Mouse (Mus musculus) left cerebral cortex, adult 11 months (tissue): ENCODE measurements at regions not wholly inside any gene's neighbourhood (a gene's known extent, or its start where the extent isn't known, plus 50 kb on each side); places are given as distances from the start of the nearest gene placed in this dataset.

Source experiments
- DNase-seq: peaks from one replicate; pipeline ENCODE4 v3.0.0; 2022; ENCODE audit warnings: low spot score

DNA sequence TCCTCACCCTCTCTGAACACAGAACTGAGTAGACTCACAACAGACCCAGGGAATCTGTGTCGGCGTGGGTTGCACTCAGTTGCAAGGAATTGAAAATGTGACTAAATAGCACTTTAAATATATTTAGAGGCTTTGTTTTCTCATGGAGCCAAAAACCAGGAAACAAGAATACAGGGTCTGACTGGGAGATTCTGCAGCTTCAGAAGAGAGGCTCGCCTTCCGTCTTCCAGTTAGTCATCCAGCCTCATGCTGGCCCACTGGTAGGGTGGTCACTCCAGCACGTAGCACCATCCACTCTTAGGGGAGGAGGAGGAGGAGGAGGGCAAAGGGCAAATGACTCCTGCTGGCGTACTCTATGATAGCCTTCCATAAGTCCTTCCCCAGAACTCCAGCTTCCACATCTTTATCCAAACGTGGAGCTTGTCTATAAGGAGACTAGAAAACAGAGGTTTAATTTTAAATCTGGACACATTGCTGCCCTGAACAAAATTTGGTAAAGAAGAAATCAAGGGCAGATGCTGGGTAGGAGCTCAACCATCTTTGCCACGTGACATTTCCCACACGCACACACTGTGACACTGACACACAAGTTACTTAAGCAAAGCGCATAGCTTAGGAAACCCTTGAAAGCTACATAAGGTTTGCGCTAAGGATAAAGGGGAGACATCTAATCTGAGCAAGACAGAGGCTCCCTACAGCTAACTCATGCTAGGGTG is 60.8 kb downstream of the Mis18a start:
- DNase-seq, result peak; percentile 18

DNA sequence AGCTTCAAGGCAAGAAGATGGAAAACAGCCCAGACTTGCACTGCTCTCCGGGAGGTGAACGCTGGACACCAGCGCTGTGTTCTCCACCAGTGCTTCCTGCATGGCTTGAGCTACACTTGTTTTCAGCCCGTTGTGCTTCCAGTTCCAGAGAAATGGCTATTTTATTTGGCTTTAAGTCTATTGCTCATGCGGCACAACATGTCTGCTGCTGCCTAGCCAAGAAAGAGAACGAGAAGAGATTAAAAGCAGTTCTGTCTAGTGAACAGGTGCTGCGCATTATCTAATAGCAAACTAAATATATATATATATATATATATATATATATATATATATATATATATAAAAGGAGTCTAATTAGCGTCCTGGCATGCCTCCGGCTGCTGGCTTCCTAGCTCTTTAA is 63.1 kb downstream of the Mis18a start:
- no peak for DNase-seq

DNA sequence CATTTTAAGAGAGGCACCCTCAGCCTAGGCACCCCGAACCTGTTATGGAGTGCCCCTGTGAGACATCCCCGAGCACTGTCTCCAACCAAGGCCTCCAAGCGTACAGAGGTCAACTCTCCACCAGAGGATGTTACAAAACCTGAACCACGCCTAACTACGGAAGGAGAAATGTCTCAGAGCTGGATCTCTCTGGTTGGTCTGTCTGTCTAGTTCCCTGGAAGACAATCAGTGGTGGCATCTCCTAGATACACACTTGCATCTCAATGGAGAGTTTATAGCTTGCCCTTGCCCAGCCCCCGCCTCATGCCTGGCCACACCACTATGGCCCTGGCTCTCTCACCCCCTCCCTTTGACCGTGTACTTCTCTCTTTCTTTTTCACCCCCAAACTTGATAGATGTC is 69.2 kb downstream of the Mis18a start:
- no peak for DNase-seq

DNA sequence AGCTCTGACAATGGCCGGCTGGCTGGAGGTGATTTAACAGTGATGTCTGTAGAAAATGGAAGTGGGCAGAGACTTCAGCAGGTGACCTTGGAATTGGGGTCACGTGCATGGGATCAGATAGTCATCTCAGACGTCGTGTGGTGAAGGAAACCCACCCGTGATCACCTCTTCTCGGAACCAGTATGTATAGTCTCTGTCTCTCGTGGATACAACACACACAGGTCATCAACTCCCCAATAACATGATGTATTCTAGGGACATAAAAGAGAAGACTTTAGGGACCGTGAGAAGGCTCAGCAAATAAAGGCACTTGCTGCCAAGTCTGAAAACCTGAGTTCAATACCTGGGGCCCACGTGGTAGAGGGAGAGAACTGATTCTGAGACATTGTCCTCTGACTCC is 70.2 kb downstream of the Mis18a start:
- no peak for DNase-seq

DNA sequence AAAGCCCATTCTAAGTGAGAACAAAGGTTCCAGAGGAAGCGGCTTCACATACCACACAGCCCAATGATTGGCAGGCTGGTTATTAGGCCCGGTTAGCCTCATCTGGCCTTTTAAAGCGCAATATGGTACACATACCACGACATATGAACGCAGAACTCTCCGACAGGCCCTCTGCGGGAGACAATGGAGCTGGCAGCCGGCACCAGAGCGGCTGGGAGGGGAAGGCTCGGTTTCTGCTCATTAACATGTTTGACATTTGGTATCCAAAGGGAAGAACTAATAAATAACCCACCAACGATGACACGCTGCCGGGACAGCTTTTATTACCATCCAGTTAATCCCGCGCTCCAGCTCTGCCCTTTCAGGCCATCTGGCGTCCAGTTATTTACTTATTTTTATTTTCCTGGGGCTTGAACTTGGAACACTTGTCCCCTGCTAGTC is 70.6 kb downstream of the Mis18a start:
- DNase-seq, result no peak

GRCm38 (mm10) chr16:90654853-90655252 is 72.4 kb downstream of the Mis18a start:
- no peak for DNase-seq

- DNase-seq, result no peak
Measured at GRCm38 (mm10) chr16:90652821-90653220, 74.4 kb downstream of the Mis18a start.

GRCm38 (mm10) chr16:90648161-90648560 is 79.0 kb downstream of the Mis18a start:
- no peak for DNase-seq

- DNase-seq, result no peak
Measured at GRCm38 (mm10) chr16:90642671-90643070, 84.5 kb downstream of the Mis18a start.

GRCm38 (mm10) chr16:90635216-90635615 is 92.0 kb downstream of the Mis18a start:
- no peak for DNase-seq

- no peak for DNase-seq
Measured at GRCm38 (mm10) chr16:90629976-90630375, 97.2 kb downstream of the Mis18a start.

DNA sequence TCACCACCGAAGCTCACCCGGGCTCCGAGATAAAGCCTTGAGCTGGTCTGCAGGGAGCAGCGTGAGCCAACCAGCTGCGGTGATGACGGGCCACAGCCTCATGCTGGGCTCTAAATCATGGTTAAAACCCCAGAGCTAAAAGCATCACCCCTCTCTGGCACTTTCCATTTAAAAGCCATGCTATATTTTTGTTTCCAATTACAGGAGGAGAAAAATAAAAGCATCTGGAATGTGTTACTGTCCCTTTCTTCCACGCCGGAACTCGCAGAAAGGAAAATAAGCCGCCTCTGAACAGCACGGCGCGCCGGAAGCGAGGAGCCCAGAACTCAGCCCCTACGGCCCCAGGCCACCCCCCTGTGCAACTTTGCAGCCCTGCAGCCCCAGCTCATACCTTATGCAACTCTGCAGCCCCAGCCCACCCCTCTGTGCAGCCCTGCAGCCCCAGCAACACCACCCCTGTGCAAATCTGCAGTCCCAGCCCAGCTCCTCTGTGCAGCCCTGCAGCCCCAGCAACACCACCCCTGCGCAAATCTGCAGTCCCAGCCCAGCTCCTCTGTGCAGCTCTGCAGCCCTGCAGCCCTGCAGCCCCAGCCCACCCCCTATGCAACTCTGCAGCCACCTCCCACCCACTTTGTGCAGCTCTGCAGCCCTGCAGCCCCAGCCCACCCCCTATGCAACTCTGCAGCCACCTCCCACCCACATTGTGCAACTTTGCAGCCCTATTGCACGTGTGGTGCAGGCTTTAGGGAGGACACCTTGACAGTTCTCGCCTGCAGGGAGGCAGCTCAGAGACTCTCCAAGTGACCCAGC is 97.9 kb downstream of the Mis18a start:
- no peak for DNase-seq

- no peak for DNase-seq
Measured at GRCm38 (mm10) chr16:90628605-90629120, 98.5 kb downstream of the Mis18a start.

DNA sequence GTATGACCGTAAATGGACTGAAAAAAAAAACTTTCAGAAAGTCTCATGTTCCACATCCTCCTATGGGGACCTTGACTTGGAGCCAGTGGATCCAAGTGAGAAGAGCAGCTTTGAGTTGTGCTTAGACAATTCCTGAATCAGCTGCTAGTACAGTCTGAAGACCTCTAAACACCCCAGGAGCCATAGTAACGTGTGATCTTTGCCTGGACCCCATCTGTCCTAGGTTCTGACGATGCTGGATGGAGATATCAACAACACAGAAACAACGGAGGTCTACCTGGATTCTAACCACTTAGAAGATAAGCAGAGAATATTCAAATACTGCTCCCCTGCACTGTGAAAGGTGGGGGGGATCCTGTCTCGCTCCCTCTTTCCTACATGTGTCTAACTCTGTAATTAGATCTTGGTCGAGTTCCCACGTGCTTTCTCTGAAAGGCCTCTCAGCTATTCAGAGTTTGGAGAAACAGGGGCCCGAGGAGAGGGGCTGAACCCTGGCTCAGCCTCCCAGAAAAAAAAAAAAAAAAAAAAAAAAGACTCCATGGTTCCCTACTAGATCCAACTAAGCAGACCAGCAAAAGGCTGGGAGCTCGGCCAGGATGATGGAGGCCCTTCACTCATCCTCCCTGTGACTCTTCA is 101.1 kb downstream of the Mis18a start:
- no peak for DNase-seq

DNA sequence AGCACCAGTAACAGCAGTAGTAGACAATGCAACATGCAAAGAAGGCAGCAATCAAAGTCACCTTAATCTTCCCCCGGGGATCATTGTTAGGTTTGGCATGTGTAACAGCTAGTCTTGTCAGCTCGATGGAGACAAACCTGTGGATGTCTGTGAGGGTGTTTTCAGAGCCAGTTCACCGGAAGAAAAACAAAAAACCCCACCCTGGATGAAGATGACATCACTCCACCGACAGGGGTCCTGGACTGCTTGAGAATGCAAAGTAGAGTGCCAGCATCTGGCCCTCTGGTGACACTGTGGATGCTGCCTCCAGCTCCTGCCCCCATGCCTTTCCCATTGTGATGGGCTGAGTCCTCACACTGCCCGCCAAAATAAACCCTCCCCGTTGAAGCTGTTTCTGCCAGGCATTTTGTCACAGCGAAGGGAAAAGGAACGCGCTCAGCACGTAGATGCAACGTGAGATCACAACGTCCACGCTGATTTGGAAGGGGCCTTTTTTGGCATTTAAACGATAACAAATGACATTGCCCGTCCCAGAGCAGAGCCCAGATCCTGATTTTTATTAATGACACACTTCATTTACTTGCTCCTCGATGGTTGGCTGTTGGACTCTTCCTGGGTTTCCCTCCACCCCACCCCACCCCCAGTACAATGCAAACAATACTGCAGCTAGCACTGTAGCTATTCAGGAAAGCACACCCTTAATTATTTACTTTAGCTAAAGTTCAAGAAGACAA is 101.7 kb downstream of the Mis18a start:
- no peak for DNase-seq

DNA sequence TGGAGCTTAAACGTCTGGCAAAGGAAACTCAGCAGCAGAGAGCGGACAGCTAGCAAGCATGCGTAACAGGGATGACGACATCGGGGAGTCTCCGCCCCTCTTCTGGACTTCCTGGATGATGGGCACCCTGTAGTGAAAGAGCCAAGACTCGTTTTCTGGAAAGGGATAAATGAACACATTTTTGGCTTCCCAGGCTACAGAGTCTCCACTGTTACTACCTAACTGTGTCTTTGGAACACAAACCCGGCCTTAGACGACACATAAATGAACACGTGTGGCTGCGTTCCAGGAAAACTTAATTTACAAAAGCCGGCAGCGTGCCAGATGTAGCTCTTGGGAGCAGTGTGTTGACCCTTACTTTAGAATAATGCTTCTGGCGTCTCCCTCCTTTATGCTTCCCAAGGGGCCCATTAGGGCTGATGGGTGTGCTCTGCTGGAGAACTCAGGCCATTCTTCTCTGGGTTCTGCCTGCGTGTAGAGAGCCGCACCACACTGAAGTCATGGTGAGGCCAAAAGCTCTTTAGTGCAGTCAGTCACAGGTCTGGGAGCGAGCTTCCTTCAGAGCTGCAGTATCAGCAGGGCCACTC is 103.1 kb downstream of the Mis18a start:
- DNase-seq, result no peak

DNA sequence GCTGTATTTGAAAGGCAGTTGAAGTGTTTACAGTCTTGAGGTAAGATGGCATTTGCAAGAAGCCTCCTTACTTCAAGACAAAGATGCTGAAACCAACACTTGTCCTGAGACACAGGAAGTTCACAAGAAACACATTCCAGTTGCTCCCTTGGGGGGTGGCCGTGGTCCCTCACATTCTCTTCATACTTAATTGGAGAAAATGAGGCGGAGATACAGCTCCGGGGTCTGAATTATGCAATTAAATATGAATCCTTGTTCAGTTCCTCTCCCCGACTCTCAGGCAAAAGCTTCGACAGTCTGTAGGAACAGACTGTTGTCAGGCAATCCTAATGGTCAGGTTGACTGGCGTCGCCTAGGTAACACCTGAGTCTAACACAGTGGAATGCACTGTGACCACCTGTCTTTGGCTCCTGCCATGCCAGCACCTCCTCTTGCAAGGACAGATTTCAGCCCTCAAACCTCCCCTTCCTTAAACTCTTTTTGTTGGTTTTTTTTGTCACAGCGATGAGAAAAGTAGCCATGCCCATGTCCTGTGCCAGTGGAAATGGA is 104.5 kb downstream of the Mis18a start:
- DNase-seq, result no peak

GRCm38 (mm10) chr16:90621761-90622411 is 105.3 kb downstream of the Mis18a start:
- DNase-seq, result peak; percentile 67

GRCm38 (mm10) chr16:90619565-90620311 is 107.5 kb downstream of the Mis18a start:
- no peak for DNase-seq

GRCm38 (mm10) chr16:90615791-90616190 is 111.4 kb downstream of the Mis18a start:
- no peak for DNase-seq
